Comparison of ENCODE assay signal across 13 mouse cellular contexts in the genomic region with DNA sequence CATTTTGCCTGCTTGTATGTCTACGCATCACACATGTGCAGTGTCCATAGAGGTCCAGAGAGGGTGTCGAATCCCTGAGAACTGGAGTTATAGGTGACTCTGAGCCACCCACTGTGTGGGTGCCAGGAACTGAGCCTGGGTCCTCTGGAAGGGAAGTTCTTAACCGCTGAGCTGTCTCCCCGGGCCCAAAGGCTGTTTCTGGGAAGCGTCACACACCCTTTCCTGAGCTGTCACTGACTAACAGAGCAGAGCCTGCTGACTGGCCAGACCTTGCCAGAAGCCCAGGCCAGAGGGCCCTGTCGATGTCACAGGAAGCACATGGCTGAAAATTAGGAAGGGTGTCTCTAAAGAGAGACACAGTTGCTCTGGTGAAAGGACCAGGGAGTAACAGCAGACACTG. TPM values are rescaled to one million over a fixed set of nuclear protein-coding genes. Genes with fewer than 3 reads are reported as not detected.
DNase-seq lines count a peak whose midpoint lies in the region; TF ChIP-seq lines count a peak whose summit lies in the region.
"Had no signal": no experiment of that assay in that cellular context is flagged by ENCODE, and none has a peak within 500 bp of the region (broad histone marks: within the 10 kb centered on the region; RNA-seq: fewer than 3 reads in every experiment).

No protein-coding gene starts in this region.

- H3K36me3 ChIP-seq in heart, embryonic 10.5 days, result no peaks in the 10 kb centered on the region
- H3K36me3 ChIP-seq: forebrain, embryonic 15.5 days; limb, embryonic 13.5 days had no signal

- TF ChIP-seq POLR2A in lung, adult 2 months (IDR thresholded peaks at IDR 0.05; ENCODE audit: borderline replicate concordance, extremely low read depth, low read depth, low read length), result no peak

- H3K27me3 ChIP-seq in heart, embryonic 10.5 days (ENCODE audit: insufficient read depth, poor library complexity, severe bottlenecking), result peaks cover 17% of the 10 kb centered on the region; the same call in 1 of the 2 replicates
- H3K27me3 ChIP-seq: forebrain, embryonic 15.5 days had no signal

- no peak for TF ChIP-seq CTCF in lung, adult 2 months (IDR thresholded peaks at IDR 0.05; ENCODE audit: insufficient read depth, low read length)

- no peaks in the 10 kb centered on the region for H3K9me3 ChIP-seq in heart, embryonic 10.5 days
- H3K9me3 ChIP-seq: forebrain, embryonic 15.5 days; limb, embryonic 13.5 days had no signal

- H3K4me3 ChIP-seq in lung, adult 2 months (replicated peaks; ENCODE audit: extremely low read depth, low read depth, low read length), result no peak overlapping the region
- H3K4me3 ChIP-seq in heart, embryonic 10.5 days, result no peak overlapping the region
- H3K4me3 ChIP-seq: forebrain, embryonic 15.5 days; limb, embryonic 13.5 days had no signal

- DNase-seq in cerebellum, adult 9-11 months, result peak; percentile 41
- no peak for DNase-seq in cerebellum, postnatal 25 days
- DNase-seq in lung, adult 18-20 months, result peak; percentile 65 to 72
- no peak for DNase-seq in lung, adult 2 months
- no peak for DNase-seq in heart, embryonic 10.5 days (ENCODE audit: low spot score)
- peak; percentile 32 to 73 for DNase-seq in kidney, postnatal 25 days
- no peak for DNase-seq in adrenal gland, adult 2 months
- no peak for DNase-seq in thymus, adult 18-20 months
- DNase-seq: adrenal gland, adult 8-10 months; retina, postnatal 1 day; spleen, adult 18-20 months had no signal

- peaks cover 15% of the 10 kb centered on the region for H3K4me1 ChIP-seq in lung, adult 2 months (ENCODE audit: control insufficient read depth, insufficient read depth, low read length)
- peaks cover 49% of the 10 kb centered on the region for H3K4me1 ChIP-seq in heart, embryonic 10.5 days

- WGBS in lung, adult 2 months, result 58% methylated on average over 6 of the region's 6 CpGs
- 49% methylated on average over 6 of the region's 6 CpGs for WGBS in heart, embryonic 10.5 days

- H3K27ac ChIP-seq in heart, embryonic 10.5 days, result peak overlapping the region; percentile 69
- H3K27ac ChIP-seq: limb, embryonic 13.5 days had no signal

RNA-seq across cellular contexts. Expression of a gene that starts 3.5 kb away (rescaled TPM):
- polyA plus RNA-seq in lung, adult 2 months (2012; rRNA removed), result 17.7 and 20.5 TPM in 2 replicates
- 11.4 and 13.6 TPM in 2 replicates for polyA plus RNA-seq in heart, embryonic 10.5 days (2016; fragmentation: Nextera tagmentation; extraction: Ambion mirVana)
- total RNA-seq in adrenal gland, adult 2 months (2021), result 100 to 1,000 TPM in 1 of 2 experiments, 10 to 100 TPM in 1; 92.7 to 113 TPM
- 43.9 and 47.6 TPM in 2 replicates for polyA plus RNA-seq in adrenal gland, adult 2 months (2012; rRNA removed)

Comparison
In these comparisons a context has a peak if more than half of its experiments do, and no peak if none do; other contexts are left out.
1. DNase-seq: peak in cerebellum, adult 9-11 months (single experiment), lung, adult 18-20 months (2 of 2) and kidney, postnatal 25 days (2 of 2); none in cerebellum, postnatal 25 days (0 of 2), lung, adult 2 months (single experiment), heart, embryonic 10.5 days (single experiment), adrenal gland, adult 2 months (single experiment) and thymus, adult 18-20 months (0 of 2).